Mouse (Mus musculus): ENCODE measurements around the gene Tk1.

- TF ChIP-seq POLR2A (IDR thresholded peaks at IDR 0.05; ENCODE audit: control insufficient read depth in 1 of 2, insufficient read depth in 1 of 2, low read depth in 1 of 2, low read length in 2 of 2, poor library complexity in 1 of 2) = no peak
- TF ChIP-seq CHD2 (IDR thresholded peaks at IDR 0.05; ENCODE audit: low read length) = no peak
Measured at GRCm38 (mm10) chr11:117843434-117843833, 17.5 kb upstream of the Tk1 start.

Measured in MEL (cell line).